Mouse (Mus musculus): ENCODE measurements around the gene Cops7a. TPM values are rescaled to one million over a fixed set of nuclear protein-coding genes. Genes with fewer than 3 reads are reported as not detected.
A peak's percentile ranks its signal among the peaks of the same experiment; 100 is the strongest.

Cops7a gene
- polyA plus RNA-seq, 1 experiment from 2014 or later, result 96.4 TPM

- 93% methylated on average over 4 of the region's 4 CpGs for WGBS
- no peak for ATAC-seq (ENCODE audit: low read depth)
- peaks cover 50% of the 10 kb centered on the region for H3K36me3 ChIP-seq
Measured at GRCm38 (mm10) chr6:124955212-124955611, 10.1 kb downstream of the Cops7a start.

DNA sequence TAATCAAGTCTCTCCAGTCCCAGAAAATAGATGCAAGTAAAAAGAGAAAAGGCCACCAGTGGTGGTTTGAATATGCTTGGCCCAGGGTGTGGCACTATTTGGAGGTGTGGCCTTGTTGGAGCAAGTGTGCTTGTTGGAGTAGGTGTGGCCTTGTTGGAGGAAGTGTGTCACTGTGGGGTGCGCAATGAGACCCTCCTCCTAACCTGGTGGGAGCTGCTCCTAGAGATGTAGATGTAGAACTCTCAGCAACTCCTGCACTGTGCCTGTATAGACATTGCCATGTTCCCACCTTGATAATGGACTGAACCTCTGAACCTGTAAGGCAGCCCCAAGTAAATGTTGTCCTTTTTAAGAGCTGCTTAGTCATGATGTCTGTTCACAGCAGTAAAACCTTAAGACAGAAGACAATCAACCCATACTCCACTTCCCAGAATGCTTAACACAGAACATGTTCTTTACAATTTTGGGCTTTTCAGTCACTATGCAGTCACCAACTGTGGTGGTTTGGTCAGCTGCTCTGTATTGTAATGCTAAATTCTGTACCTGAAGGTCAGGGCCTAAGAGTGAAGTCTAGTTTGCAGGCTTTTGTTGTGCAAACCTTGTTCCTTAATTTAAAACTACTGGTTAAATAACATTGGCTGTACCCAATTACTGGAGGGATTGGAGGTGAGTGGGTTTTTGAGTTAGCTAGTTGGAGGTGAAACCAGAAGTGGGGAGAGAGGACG is 11.2 kb downstream of the Cops7a start:
- Histone ChIP-seq H3K27ac (replicated peaks) (no peak overlapping the region), H3K27me3 (no peaks in the 10 kb centered on the region), H3K9me3 (no peaks in the 10 kb centered on the region), H3K4me1 (replicated peaks) (no peaks in the 10 kb centered on the region), H3K4me2 (no peak overlapping the region), H3K4me3 (no peak overlapping the region), H3K9ac (no peak overlapping the region), H3K36me3 (peaks cover 39% of the 10 kb centered on the region)
- 87% methylated on average over 2 of the region's 2 CpGs for WGBS
- no peak for ATAC-seq (ENCODE audit: low read depth)

More at GRCm38 (mm10) chr6:124955212-124955611, 10.1 kb downstream of the Cops7a start:
- Histone ChIP-seq H3K4me2 (no peak overlapping the region), H3K9me3 (no peaks in the 10 kb centered on the region), H3K27ac (replicated peaks) (no peak overlapping the region), H3K4me3 (no peak overlapping the region), H3K27me3 (no peaks in the 10 kb centered on the region), H3K9ac (no peak overlapping the region), H3K4me1 (replicated peaks) (no peaks in the 10 kb centered on the region)

GRCm38 (mm10) chr6:124943526-124943925 is 21.8 kb downstream of the Cops7a start:
- no peaks in the 10 kb centered on the region for H3K27me3 ChIP-seq
- H3K4me2 ChIP-seq, result no peak overlapping the region
- H3K27ac ChIP-seq (replicated peaks), result no peak overlapping the region
- WGBS, result 89% methylated on average over 3 of the region's 3 CpGs
- ATAC-seq (ENCODE audit: low read depth), result no peak
- no peak overlapping the region for H3K4me3 ChIP-seq
- H3K36me3 ChIP-seq, result peaks cover 10% of the 10 kb centered on the region
- H3K4me1 ChIP-seq (replicated peaks), result no peaks in the 10 kb centered on the region
- H3K9ac ChIP-seq, result no peak overlapping the region
- no peaks in the 10 kb centered on the region for H3K9me3 ChIP-seq

GRCm38 (mm10) chr6:124941679-124942078 is 23.7 kb downstream of the Cops7a start:
- ATAC-seq (ENCODE audit: low read depth), result no peak
- Histone ChIP-seq H3K9ac (no peak overlapping the region), H3K9me3 (no peaks in the 10 kb centered on the region), H3K27ac (replicated peaks) (no peak overlapping the region), H3K4me3 (no peak overlapping the region), H3K36me3 (peaks cover 28% of the 10 kb centered on the region), H3K27me3 (no peaks in the 10 kb centered on the region), H3K4me2 (no peak overlapping the region), H3K4me1 (replicated peaks) (no peaks in the 10 kb centered on the region)
- 94% methylated on average over 1 of the region's 1 CpGs for WGBS

DNA sequence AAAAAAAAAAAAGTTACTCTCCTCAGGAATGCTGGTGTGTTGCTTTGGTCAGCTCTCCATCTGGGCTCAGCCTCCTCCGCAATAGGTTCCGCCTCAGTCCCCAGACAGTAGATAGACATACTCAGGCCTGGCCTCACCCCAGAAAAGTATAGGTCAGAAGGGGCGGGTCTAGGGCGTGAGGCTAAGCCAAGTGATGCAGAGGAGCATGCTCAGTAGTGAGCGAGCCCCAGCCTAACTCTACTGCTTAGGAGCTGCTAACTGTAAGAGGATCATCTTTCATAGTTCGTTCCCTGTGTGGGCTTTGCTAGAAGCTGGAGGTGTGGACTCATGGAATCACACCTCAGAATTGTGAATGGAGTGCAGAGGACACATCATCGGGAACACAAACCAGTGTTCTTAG is 26.8 kb downstream of the Cops7a start:
- Histone ChIP-seq H3K4me1 (replicated peaks) (peaks cover 13% of the 10 kb centered on the region; the same call in 1 of the 2 replicates), H3K9ac (no peak overlapping the region)
- 94% methylated on average over 7 of the region's 7 CpGs for WGBS

GRCm38 (mm10) chr6:124937493-124937892 is 27.8 kb downstream of the Cops7a start:
- Histone ChIP-seq H3K4me3 (no peak overlapping the region), H3K27ac (replicated peaks) (no peak overlapping the region), H3K9me3 (no peaks in the 10 kb centered on the region), H3K4me1 (replicated peaks) (peaks cover 21% of the 10 kb centered on the region), H3K9ac (no peak overlapping the region), H3K27me3 (no peaks in the 10 kb centered on the region), H3K4me2 (no peak overlapping the region), H3K36me3 (peaks cover 63% of the 10 kb centered on the region)
- no peak for ATAC-seq (ENCODE audit: low read depth)
- 87% methylated on average over 2 of the region's 2 CpGs for WGBS

More for the DNA sequence above, 26.8 kb downstream of the Cops7a start:
- H3K27ac ChIP-seq (replicated peaks), result no peak overlapping the region
- ATAC-seq (ENCODE audit: low read depth), result no peak
- H3K36me3 ChIP-seq, result peaks cover 58% of the 10 kb centered on the region
- H3K9me3 ChIP-seq, result no peaks in the 10 kb centered on the region
- no peak overlapping the region for H3K4me3 ChIP-seq
- H3K27me3 ChIP-seq, result no peaks in the 10 kb centered on the region
- H3K4me2 ChIP-seq, result no peak overlapping the region

DNA sequence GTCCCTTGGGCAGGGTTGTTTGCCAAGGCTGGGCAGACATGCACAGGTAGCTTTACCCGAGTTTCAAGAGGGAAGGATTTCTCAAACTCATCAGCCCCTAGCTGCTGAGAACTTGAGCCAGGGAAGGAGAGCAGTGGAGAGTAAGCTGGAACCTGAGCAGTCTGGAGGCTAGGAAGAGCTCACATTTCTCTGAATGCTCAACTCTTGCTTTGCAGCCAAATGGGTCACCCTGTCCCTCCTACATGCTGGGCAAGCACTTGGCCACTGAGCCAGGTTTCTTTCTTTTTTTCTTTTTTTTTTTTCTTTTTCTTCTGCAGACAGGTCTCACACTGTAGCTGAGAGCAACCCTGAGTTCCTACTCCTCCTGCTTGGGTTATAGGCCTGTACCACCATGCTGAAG is 28.7 kb downstream of the Cops7a start:
- peaks cover 63% of the 10 kb centered on the region for H3K36me3 ChIP-seq
- H3K4me3 ChIP-seq, result no peak overlapping the region
- 95% methylated on average over 1 of the region's 1 CpGs for WGBS
- no peak overlapping the region for H3K27ac ChIP-seq (replicated peaks)
- no peak for ATAC-seq (ENCODE audit: low read depth)
- H3K9me3 ChIP-seq, result no peaks in the 10 kb centered on the region
- H3K4me2 ChIP-seq, result no peak overlapping the region
- peaks cover 28% of the 10 kb centered on the region for H3K4me1 ChIP-seq (replicated peaks)
- no peak overlapping the region for H3K9ac ChIP-seq
- no peaks in the 10 kb centered on the region for H3K27me3 ChIP-seq

DNA sequence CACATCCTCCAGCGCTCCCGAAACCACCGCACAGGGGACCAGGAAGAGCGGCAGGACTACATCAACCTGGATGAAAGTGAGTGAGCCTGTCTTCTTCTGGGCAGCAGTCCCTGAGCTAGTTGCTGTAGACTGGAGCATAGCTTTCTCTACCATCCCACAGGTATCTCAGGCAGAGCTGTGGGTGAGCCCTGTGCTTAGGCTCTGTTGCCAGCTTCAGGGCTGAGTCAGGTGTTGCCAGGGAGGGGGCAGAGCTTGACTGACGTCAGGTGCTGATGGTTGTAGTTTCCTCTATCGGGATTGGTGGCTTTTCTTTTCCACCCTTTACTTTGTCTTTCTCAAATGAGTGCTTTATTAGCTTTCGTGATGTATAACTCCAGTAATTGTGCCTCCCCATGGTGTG is 30.7 kb downstream of the Cops7a start:
- WGBS, result 93% methylated on average over 7 of the region's 7 CpGs
- Histone ChIP-seq H3K4me1 (replicated peaks) (peaks cover 36% of the 10 kb centered on the region), H3K27me3 (no peaks in the 10 kb centered on the region), H3K36me3 (peaks cover 63% of the 10 kb centered on the region), H3K27ac (replicated peaks) (no peak overlapping the region), H3K9me3 (no peaks in the 10 kb centered on the region), H3K9ac (no peak overlapping the region), H3K4me3 (no peak overlapping the region), H3K4me2 (no peak overlapping the region)
- no peak for ATAC-seq (ENCODE audit: low read depth)

DNA sequence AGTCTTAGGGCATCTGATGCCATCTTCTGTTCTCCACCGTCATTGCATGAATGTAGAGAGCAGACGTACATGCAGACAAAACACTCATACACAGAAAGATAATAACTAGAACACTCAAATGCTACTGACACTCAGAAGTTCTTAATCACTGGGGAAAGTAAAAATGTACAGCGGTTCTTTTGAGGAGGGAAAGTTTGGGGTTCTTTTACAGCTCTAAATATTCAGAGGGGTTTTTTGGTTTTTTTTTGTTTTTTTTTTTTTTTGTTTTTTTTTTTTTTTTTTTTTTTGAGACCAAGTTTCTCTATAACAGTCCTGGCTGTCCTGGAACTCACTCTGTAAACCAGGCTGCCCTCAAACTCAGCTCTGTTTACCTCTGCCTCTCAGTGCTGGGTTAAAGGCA is 32.2 kb downstream of the Cops7a start:
- Histone ChIP-seq H3K36me3 (peaks cover 50% of the 10 kb centered on the region), H3K9me3 (no peaks in the 10 kb centered on the region), H3K4me2 (peak overlapping the region; percentile 82; the same call in 1 of the 2 replicates), H3K4me3 (peak overlapping the region; percentile 95; the same call in 1 of the 2 replicates), H3K9ac (no peak overlapping the region), H3K27ac (replicated peaks) (no peak overlapping the region), H3K4me1 (replicated peaks) (peaks cover 39% of the 10 kb centered on the region), H3K27me3 (no peaks in the 10 kb centered on the region)
- 96% methylated on average over 3 of the region's 3 CpGs for WGBS
- ATAC-seq (ENCODE audit: low read depth), result no peak

DNA sequence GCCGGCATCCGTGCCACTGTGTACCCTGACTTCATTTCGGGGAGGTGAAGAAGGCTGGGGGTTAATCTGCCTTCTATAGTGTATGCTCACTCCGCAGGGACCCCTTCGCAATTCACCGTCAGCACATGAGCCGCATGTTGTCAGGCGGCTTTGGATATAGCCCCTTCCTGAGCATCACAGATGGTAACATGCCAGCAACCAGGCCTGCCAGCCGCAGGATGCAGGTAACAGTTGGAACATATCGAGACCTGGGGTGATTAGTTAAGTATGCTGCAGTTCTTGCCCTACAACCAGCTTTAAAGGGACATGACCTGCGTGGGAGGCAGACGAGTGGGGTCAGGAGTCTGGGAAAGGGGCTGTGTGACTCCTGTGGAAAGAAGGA is 33.0 kb downstream of the Cops7a start:
- peaks cover 41% of the 10 kb centered on the region for H3K36me3 ChIP-seq

GRCm38 (mm10) chr6:124931525-124932313 is 33.6 kb downstream of the Cops7a start:
- Histone ChIP-seq H3K4me3 (peak overlapping the region; percentile 95), H3K27me3 (no peaks in the 10 kb centered on the region), H3K36me3 (peaks cover 36% of the 10 kb centered on the region), H3K27ac (replicated peaks) (peak overlapping the region; percentile 97), H3K9me3 (no peaks in the 10 kb centered on the region), H3K4me1 (replicated peaks) (peaks cover 39% of the 10 kb centered on the region), H3K4me2 (peak overlapping the region; percentile 82), H3K9ac (peak overlapping the region; percentile 99)
- 1% methylated on average over 45 of the region's 48 CpGs for WGBS
- ATAC-seq (ENCODE audit: low read depth), result peak; percentile 34

More for the DNA sequence above, 33.0 kb downstream of the Cops7a start:
- H3K4me1 ChIP-seq (replicated peaks), result peaks cover 39% of the 10 kb centered on the region
- no peaks in the 10 kb centered on the region for H3K27me3 ChIP-seq
- no peaks in the 10 kb centered on the region for H3K9me3 ChIP-seq
- H3K27ac ChIP-seq (replicated peaks), result peak overlapping the region; percentile 97
- peak overlapping the region; percentile 95 for H3K4me3 ChIP-seq
- peak overlapping the region; percentile 82 for H3K4me2 ChIP-seq
- peak overlapping the region; percentile 99 for H3K9ac ChIP-seq
- WGBS, result 50% methylated on average over 12 of the region's 12 CpGs
- ATAC-seq (ENCODE audit: low read depth), result no peak

GRCm38 (mm10) chr6:124930754-124931524 is 34.4 kb downstream of the Cops7a start, which contains the start of gene Mlf2:
Mlf2 (plus strand) TSS chr6:124931386.
- peak within 1 kb of the TSS; percentile 82 for H3K4me2 ChIP-seq
- peaks cover 28% of the 10 kb centered on the region for H3K36me3 ChIP-seq
- H3K27ac ChIP-seq (replicated peaks), result peak within 1 kb of the TSS; percentile 97
- H3K9ac ChIP-seq, result peak within 1 kb of the TSS; percentile 99
- peaks cover 40% of the 10 kb centered on the region for H3K4me1 ChIP-seq (replicated peaks)
- WGBS, result under 1% methylated on average over 54 of the region's 64 CpGs
- H3K9me3 ChIP-seq, result no peaks in the 10 kb centered on the region
- H3K4me3 ChIP-seq, result peak within 1 kb of the TSS; percentile 95
- no peaks in the 10 kb centered on the region for H3K27me3 ChIP-seq
- ATAC-seq (ENCODE audit: low read depth), result peak; percentile 95

Measured in neural tube, embryonic 13.5 days (tissue).